Mouse (Mus musculus) testis, postnatal 14 days (tissue): ENCODE data around the gene Atp1b1.

ENCODE experiments used
- DNase-seq: peaks from one replicate; pipeline ENCODE4 v3.0.0; 2021; ENCODE audit warnings: low spot score

The Atp1b1 gene

DNA sequence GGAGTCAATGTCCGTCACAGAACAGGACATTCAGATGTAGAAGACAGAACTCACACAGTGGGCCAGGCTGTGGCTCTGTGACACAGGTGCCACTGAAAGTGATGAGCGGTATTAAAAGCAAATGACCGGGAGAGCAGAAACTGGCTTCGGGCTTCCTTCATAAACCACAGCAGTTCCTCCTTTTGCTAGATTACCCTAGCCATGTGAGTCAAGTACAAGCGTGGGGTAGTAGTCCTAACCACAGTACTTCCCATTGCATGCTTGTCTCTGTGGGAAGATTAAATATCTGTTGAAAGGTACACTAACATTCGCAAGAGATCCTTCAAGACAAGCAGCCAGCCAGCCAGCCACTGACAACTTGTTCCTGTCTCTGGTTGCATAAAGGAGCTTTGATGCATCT, 17.9 kb downstream of the Atp1b1 start:
- no peak for DNase-seq

DNA sequence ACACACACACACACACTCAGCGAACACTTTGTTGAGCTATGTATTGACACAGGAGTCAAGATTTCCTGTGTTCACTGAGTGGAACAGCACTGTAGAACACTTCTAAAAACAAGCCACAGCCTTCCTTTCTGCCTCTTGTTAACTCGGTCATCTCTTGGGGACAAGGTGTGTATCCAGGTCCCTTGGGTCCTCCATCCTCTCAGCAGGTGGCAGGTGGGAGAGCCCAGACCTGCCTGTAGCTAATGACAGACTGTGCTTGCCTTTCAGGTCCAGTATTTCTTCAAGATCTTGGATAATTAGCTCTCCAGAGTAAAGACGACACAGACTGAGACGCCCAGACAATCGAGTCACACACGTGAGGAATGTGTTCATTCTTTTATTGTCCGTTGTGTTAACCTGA, 21.4 kb downstream of the Atp1b1 start:
- DNase-seq = no peak

DNA sequence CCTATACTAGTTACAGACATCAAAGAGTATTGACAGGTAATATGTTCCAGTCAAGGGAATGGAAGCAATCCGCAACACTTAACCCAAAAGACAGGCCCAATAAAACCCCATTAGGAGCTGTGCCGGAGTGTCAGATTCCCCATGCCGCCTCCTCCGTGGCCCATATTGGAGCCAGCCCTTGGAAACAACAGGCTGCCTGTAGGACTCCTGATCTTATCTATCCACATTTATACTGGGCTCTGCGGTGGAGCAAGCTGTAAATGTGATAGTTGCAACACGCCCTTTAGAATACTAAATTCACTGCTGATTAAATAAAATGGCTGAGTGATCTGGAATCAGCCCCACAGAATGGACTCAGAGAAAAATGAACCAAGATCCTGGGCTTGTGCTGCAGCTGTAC, 24.1 kb downstream of the Atp1b1 start:
- no peak for DNase-seq

DNA sequence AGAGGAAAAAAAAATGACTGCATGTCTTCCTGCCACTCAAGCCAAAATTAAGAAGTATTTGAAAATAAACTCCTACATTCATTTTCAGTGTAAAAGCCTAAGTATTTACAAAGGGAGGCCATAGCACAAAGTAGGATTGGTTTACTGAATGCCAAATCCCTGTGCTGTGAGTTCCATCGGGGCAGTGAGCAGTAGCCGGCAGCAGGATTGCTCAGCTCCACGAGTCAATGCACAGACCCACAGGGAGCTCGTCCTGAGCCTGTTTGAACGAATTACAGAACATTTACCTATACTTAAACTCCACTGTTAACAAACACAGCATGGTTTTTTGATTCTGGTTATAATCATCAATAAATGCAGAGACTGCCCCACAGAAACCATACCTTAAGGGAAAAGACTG, 25.5 kb downstream of the Atp1b1 start:
- no peak for DNase-seq

DNA sequence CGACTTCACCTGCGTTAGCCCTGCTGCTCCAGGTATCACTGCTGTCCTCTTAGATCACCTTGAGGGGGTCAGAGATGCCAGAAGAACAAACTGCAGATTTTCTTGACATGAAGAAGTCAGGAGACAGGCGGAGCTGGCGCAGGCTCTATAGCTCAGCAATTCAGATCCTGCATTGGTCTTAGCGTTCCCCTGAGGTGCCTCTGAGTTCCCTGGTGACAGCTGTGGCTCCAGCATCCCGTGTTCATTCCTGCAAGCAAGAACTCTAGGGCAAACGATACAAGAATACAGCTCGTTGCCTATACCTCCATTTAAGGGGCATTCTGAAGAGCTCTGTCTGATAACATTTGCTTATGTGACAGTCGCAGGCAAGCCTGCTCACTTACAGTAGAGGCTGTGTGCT, 29.5 kb downstream of the Atp1b1 start:
- no peak for DNase-seq

DNA sequence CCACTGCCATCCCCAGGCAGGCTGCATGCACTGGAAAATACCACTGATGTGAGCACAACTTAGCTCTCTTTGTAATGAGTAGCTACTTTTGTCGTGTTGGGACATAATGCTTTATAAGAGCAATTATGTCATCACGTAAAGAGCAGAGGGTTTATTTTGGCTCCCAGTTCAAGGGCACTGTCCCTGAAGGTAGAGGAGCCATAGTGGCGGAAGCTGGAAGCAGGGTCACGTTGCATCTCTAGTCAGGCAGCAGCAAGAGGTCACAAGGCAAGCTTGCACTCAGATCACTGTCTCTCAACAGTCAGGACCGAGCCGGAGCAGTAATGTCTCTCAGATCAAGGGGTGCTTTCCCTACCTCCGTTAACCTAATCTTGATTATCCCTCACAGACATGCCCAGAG, 30.4 kb downstream of the Atp1b1 start:
- DNase-seq = no peak

DNA sequence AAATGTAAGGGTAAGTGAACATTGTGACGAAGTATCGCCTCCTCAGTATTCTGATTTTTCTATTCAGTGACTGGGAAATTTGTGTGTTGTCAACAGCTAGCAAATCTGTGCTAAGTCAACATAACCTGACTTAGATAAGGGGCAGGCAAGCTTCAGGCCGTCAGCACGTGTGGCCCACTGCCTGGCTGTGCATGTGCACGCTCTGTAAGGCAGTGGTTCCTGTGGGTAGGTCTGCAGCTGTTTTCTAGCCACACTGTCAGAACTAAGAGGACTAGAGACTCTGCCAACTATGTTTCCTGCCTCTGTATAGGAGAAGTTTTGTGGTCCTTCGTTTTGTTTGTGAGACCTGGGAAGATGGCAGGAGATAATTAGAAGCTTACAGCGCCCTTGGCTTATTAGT, 31.9 kb downstream of the Atp1b1 start:
- no peak for DNase-seq

DNA sequence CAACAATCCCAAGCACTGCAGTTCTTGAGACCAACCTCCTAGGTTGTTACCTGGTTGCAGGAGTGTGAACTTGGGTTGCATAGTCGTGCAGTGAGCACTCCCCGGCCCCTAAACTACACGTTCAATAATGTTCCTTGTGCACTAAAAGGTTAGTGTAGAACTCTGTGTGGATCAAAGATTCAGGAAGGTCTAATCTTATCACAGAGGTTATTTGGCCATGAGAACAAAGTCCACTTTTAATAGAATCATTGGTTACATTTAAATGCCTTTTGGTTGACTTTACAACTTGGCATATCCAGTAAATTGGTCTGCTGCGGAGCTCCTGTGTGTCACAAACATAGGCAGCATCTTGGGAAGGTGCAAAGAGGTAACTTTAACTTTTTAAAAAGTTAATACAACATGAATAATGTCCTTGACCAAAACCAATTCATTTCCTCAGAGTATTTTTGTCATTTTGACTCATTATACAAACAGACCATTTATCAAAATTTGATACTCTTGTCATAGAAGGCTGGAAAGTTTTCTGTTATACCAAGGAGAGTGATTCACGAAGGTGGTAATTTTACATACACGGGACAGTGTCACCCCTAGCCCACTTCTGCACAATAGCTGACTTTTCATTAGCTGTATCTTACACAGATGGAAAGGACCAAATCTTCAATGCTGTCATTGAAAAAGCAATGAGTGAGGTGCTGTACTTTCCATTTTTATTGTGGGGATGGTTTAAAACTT, 37.4 kb downstream of the Atp1b1 start:
- DNase-seq = no peak

DNA sequence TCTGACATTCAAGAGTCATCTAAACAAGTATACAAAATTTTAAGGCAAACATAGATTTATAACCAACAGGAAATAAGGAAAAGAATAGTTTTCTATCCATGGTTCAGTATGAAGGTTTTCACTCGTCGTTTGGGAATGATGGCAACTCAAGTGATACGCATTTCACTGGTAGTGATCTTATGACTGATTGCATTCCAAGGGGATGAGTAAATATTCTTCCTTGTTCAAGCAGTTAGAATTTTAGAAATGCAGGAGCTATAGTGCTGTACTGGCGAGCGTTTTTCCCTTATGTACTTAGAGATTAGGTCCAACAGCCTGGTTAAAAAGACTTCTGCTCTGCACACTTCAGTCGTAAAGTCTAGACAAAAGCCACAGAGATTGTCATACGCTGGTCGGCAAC, 38.8 kb downstream of the Atp1b1 start:
- DNase-seq = no peak

DNA sequence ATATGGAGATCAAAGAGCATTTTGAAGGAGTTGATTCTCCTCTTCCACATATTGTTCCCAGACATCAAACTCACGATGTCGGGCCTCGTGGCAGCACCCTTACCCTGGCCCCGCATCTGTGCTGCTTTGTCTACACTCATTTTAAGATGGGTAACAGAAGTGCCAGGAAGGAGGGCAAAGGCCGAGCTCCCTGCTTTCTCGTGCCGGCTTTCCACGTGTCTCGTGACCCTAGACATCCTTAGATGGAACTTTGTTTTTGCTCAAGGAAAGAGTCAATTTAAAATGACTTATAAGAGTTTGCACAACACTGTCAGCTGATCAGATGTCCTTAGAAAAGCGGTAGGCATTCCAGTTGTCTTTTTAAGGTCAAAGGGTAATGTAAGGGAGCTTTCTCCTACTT, 39.8 kb downstream of the Atp1b1 start:
- no peak for DNase-seq

DNA sequence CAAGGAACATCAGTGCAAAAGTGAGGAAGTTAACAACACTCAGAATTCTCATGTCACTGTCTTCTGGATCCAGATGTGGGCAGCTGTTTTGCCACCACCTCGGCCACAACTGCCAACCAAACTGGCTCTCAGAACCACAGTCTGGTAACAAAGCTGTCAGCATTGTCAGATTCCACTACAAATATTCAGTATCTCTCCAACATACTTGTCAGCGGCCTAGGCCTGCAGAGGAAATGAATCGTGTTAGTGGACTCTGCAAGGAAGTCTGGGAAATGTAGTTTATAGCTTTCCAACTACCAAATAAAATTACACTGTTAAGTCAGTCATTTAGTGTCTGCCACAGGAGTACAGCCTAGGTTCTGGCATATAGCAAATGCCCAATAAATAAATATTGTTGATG, 40.6 kb downstream of the Atp1b1 start:
- DNase-seq = no peak

DNA sequence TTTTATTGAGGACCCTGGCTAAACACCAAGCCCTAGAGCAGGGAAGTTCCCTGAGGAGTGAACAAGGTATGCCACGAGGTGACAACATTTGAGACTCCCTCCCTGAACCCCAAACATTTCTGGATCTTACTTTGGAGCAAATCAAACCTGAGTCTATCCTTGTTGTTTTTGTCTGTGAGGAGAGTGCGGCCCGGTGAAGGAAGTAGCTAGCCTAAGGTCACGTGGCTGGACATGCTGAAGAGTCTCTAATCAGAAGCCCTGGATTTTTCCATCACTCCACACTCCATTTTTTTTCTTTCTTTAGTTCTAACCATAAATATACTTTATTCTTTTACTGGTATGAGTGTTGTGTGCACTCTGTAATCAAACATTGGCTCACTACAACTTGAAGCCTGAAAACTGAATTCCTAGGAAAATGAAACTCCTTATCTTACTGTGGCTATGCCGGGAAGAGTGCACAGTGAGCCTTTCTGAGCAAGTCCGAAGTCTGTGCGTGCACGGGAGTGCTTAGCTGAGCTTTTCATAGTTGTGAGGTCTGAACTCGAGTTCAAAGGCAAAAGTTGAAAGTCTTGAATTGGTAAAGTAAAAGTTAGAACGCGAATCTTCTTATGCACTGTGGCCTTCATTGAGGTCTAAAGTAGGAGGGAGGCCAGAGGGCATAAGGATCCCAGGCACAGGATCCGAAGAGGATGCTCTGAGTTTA, 41.3 kb downstream of the Atp1b1 start:
- DNase-seq = no peak

DNA sequence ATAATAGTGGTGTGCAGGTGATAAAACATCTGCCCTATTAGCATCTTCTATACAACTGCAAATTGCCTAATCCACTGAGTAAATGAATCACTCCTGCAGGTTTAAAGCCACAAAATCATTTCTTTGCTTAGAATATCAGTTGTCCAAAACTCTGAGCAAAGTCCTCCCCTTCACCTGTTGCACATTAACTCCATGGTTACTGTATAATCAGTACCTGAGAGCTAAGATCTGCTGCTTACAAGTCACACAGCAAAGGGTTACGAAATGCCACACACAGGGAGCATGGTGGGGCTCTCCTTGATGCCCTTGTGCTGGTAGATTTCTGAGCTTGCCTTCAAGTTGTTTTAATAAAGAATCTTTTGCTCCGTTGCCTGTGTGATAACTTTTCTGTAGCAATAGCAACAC, 42.8 kb downstream of the Atp1b1 start:
- no peak for DNase-seq

DNA sequence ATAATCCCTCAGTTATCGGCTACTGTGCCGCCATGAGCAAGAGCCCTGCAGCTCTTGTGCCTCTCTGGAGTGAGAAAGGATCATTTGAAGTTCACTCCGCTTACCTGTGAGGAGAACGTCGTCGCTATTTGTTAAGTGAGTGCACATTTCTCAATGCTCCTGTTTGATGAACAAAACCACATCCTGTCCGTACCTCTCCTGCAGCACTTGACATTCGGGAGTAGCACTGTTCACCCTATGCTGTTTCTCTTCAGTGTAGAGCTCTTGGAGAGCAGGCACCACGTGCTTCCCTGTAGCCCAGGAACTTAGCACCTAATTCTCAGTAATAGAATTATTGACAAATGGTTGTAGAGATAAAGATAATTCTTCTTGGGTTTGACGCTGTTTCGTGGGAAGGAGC, 44.5 kb downstream of the Atp1b1 start:
- DNase-seq = no peak

DNA sequence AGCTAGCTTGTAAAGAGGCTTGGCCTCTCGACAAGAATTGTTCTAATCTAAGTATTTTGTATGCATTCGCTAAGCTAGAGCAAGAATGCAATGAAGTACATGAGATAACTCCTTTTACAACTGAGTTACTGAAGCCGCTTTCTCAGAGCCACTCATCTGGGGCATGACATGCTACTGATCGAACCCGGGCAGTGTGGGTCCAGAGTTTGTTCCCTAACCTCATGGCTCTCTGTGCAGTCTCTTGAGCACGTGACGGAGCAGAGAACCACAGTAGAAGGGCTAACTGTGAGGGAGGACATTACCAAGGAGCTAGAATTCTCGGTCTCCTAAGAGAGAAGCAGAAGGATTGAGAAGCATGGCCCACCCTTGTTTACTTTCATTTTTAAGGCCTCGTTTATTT, 45.2 kb downstream of the Atp1b1 start:
- no peak for DNase-seq

DNA sequence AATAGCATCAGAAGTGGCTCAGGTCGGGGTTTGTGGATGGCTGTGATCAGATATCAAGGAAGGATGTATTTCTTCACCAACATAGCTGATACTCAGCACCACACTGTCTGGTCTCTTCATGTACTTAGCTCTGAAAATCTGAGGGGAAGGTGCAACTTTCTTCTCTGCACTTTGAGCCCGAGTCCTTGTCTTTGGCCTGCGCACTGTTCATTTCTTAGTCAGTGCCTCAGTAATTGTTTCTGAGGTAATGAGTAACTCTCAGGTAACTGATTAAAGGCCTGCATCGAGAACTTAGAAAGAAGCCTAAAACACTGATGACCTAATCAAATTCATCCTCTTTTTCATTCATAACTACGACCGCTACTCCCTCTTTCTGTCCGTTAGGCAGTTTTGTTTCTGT, 46.8 kb downstream of the Atp1b1 start:
- no peak for DNase-seq

DNA sequence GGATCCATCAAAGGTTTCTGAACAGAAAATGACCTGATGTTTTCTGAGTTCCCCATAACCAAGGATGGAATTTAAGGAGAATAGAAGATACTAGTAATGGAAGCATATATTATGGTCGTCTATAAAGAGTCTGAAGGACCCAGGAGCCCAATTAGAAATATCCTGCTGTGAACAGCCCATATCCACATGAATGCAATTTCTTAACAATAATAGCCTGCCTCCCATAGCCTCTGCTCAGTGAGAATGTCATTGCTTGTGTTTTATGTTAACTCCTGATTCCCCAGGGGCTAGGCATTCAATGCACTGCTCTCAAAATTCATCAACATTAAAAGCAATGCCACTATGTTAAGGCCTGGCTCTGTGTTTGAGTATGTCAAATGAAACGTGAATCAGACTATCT, 49.5 kb downstream of the Atp1b1 start:
- DNase-seq = no peak

DNA sequence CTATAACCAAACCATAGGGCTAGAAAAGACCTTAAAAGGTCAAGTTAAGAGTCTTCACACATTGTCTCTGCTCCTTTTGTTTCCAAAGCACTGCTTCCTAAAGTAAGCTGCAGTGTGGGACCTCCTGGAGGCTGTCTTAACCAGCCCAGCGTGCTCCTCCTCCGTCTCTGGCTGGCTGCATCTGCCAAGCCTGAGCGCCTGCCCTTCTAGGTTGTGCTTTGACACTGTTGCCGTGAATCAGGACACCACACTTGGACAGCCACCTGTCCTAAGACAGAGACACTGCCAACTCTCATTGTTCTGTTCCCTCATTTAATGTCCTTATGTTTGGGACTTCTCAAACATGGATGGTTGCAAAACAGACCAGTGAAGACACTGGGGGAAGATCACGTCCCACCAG, 51.6 kb downstream of the Atp1b1 start:
- no peak for DNase-seq

DNA sequence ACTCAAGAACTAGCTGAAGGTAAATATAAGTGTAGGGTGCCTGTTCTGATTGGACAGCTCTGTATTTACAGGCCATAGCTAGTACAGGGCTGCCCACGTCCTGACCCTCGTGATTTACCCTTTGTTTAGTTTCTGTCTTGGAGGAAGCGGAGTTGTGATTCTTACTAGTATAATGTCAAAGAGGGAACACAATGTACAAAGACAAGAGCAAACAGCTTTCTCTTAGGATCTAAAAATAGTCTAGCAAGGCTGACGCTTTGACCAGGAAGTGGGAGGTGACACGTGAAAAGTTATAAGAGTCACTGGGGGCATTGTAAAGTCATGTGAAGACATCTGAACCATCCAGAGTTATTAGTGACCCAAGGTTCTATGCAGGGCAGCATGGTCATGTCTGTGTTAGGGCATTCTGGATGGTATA, 52.8 kb downstream of the Atp1b1 start:
- no peak for DNase-seq

DNA sequence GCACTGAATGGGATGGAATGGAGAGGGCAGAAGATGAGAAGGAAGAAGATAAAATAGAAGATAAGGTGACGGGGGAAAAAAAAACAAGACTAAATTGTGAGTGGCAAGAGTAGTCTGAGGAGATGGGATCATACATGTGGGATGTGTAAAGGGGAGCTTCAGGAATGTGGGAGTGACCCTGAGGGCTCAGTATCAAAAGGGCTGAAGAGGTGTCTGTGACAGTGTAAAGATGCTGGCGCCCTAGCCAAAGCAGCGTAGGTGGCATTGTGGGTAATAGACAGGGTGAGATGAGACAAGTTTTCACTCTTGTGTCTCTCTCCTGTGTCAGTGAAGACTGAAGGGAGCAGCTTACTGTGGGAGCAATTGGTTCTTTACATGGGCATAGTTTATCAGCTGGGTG, 58.6 kb downstream of the Atp1b1 start:
- DNase-seq = no peak

DNA sequence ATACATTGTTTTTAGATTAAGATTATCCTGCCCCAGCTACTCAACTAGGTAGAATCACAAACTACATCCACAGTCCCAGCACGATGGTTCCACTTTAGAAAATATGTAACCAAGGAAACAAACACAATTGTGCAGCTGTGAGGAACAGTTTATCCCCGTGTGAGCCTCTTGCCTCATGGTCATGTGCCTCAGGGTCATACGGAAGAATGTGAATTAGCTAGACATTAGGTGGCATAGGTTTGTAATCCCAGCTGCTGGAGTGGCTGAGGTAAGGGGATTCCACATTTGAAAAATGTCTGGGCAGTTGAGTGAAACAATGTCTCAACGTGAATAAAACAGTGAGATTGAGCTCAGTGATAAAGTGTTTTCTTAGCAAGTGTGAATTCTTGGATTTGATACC, 60.5 kb downstream of the Atp1b1 start:
- DNase-seq = no peak

DNA sequence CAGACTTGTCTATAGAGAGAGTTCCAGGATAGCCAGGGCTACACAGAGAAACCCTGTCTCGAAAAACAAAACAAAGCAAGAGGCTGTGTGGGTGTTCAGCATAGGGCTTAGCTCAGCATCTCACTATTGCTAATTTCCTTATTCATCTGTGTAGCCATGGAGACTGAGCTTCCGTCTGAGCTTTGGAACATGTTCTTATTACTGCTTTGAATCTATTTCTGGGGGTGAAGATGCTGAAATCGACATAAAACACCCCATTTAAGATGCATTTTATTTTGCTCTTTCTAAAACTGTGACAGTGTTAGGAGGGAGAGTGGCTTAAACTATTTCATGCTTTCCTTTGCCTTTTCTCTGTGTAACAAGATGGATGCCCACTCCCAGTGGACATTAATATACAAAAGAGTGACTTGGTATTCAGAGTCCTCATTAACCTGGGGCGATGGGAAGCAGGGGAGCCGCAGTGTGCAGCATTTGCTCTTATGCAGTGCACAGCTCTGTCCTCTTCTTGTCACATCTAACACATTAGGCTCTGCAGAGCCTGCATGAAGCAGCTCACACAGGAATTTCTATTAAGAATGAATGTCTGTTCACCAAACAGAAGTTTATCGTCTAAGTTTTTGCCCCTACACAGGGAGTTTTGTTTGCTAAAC, 62.9 kb downstream of the Atp1b1 start:
- no peak for DNase-seq

DNA sequence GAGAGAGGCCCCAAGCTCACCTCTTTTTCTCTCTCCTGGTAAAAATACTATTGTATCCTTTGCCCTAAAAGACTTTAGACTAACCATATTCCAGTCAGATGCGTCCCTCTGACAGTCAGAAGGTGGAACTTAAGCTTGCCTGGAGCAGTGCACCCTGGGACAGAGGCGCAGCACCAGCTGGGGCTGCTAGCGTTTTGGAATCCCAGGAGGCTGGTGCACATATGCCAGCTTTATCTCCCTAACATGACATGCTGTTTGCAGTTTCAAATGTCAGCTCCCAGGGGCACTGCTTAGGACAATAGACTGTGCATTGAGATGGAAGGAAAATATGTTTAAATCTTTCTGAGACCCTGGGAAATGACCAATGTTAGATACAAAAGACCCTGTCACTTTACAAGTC, 66.0 kb downstream of the Atp1b1 start:
- DNase-seq = no peak

DNA sequence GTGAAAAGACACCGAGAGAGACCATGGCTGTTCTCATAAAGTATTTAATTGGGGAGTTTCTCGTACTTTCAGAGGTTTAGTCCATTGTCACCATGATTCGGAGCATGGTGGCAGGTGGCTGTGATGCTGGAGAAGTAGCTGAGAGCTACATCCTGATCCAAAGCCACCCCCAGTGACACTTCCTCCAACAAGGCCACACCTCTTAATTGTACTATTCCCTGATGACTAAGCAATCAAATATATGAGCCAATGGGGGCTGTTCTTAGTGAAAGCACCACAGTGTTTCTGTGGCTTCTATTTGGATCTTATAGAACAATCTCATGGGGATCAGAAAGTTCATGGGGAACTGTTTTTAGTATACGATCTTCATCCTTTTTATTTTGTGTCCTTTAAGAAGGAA, 68.4 kb downstream of the Atp1b1 start:
- DNase-seq = no peak
